Mouse (Mus musculus) ovary, adult 18-20 months (tissue): ENCODE results near the gene Qrich2.
"Not testable (repeated sequence)": the region's sequence is repeated elsewhere in the genome, so short reads cannot be mapped to it uniquely, and the experiment has no call there.

Experiments used
- DNase-seq: peaks from one replicate; pipeline ENCODE4 v3.0.0; 2022; ENCODE audit warnings: low spot score, mixed read lengths

The Qrich2 gene

DNA sequence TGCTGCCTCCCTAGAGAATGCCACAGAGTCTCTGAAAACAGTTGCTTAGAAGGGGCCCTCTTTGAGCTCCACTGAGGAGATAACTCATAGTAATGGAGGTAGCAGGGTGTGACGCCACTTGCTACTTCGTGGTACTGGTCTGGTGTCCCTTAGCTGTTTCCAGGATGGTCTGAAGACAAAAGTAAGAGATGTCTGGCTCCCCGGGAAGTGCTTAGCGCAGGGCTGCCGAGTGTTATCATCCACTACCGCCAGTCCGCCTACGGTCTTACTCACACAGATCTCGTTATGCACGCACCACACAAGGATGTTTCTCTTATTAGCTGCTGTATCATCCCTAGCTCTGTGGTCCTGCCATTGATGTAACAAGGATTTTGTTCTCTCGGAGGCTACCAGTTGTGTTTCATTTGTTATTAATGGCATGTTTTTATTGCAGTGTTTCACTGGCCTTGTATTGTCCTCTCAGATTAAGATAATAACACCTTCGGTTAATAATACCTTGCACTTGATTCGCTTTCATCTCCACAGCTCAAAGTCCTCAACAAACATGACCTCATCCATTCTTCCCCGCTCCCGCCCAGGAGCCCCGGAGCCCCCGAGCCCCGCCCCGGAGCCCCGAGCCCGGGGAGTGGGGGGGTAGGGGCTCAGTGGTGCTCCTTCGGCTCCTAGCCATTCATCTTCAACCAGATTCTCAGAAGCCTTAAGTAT, 35.2 kb downstream of the Qrich2 start:
- no peak for DNase-seq

DNA sequence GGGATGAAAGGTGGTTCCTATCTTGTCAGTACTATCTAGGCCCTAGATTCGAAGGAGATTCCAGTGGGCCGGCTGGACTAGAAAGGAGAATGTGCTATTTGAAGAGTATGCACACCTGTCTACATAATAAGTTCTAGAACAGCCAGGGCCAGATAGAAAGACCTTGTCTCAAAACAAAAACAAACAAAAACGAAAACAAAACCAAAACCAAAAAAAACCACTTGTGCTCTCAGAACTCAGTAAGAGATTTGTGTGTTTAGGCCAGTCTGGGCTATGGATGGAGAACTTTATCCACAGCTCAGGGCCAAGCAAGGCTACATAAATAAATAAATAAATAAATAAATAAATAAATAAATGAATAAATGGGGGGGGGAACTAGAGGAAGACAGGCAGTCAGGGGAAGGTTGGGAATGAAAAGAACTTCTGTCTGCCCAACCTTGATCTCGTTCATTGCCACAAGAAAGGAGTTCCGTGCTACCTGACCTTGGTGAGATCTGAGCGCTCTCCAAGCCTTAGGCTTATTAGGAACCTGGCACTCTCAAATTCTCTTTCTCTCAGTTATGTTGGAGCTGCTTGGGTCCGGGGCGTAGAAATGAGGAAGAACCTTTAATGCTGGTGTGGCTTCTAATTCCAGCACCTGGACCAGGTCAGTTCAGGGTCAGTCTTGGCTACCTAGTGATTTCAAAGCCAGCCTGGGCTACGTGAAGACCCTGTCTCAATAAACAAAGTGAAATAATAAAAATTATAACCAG, 36.0 kb downstream of the Qrich2 start:
- no peak for DNase-seq

DNA sequence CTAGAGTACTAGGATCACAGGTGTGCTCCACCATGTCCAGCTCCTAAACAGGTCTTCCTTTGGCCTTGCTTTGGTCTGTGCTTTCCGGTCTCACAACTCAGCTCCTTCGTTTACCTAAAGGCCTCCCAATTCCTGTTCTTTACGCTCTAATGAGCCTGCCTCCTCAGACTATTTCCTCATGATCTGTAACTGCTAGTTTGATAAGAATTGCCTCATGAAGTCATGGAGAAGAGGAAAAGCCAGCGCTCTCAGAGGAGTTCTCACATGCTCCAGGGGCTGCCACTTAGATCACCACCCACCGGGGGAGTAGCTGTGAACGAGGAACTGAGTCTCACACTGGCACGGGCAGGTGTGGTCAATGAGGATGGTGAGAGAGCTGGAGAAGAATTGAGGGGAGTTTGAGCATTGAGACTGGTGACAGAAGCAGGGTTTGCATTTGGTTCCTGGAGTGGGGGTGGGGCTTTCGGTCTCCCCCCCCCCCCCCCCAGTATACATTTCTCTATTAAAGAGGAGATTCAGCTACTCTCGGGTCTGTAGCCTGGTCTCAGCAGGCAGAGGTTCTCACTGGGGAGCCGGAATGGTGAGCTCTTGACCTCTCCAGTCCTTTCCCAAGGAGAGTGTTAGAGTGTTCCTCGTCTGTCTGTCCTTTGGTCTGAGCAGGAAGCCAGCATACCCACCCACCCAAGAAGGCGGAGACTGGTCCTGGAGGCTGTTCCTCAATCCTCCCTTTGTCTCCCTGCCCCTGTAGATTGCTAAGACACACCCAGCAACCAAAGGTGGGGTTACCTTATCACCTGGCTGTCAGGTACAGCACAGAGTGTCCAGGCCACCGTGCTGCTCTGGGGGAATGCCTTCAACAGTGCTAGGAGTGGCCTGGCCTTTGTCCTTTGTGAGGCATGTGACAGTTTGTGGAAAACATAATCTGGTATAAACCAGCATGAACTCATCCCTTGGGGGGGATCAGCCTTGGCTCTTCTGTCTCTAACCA, 36.9 kb downstream of the Qrich2 start:
- no peak for DNase-seq

DNA sequence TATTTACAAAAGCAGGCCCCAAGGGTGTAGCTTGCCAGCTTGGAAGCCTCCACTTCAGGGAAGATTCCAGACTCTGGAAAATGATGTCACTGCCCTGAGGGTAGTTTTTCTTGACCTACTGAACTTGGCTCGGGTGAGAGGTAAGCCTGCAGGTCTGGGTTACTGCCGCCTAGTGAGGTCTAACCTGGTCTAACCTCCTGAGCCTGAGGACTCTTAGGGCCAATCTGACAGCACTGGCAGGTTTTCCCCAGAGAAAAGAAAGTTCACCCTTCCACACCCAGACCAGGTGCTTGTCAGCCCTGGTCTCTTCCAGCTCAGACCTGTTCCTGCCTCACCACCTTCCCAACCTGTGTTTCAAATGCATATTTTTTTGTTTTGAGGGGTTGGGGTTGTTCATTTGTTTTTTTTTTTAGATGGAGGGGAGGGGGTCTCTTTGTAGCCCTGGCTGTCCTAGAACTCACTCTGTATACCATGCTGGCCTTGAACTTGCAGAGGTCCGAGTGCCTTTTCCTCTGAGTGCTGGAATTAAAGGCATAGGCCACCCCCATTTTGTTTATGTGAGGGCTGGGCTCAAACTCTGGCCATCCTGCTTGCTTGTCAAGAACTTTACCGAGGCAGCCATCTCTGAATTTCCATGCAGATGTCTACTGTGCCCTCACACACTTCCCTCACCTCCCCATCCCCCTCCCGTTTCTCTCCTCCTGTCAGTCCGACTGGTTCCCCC, 39.0 kb downstream of the Qrich2 start:
- no peak for DNase-seq

DNA sequence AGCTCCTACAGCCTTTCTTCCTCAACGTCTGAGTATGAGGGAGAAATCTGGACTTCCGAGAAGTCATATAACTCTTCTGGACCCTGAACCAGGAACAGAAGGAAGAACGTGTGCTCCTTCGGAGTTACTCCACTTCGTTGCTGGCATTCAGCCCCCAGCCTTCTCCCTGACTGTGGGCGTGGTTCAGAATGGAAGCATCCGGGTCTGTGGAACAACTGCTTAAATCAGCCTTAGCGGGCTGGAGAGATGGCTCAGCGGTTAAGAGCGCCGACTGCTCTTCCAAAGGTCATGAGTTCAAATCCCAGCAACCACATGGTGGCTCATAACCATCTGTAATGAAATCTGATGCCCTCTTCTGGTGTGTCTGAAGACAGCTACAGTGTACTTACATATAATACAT, 39.7 kb downstream of the Qrich2 start:
- DNase-seq: not testable (repeated sequence)

DNA sequence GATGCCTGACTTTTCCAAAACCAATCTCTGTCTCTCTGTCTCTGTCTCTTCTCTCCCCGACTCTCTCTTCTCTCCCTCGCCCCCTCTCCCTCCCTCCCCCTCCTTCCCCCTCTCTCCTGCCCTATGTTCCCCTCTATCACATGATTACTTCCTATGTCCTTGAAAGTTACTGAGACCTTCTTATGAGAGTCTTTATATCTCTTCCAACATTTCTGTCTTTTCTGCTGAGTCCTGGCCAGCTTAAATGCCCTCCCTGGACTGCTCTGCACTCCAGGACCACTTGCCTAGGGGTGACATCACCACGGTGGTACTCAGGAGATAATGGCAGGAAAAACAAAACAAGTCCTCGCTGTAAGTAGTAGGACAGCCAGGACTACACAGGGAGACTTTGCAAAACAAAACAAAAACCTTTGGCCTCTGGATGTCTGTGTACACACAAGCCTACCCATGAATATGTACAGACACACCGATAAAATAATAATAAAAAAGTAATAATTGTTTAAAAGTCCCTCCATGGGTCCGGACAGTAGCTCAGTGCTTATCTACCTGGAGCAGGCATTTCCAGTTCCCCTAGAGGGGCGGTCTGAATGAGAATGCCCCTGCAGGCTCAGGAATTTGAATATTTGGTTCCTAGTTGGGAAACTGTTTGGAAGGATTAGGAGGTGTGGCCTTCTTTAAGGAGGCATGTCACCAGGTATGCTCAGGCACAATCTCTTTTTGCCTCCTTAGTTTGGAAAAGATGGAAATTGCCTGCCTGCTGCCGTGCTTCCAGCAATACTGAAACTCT, 41.2 kb downstream of the Qrich2 start:
- no peak for DNase-seq

DNA sequence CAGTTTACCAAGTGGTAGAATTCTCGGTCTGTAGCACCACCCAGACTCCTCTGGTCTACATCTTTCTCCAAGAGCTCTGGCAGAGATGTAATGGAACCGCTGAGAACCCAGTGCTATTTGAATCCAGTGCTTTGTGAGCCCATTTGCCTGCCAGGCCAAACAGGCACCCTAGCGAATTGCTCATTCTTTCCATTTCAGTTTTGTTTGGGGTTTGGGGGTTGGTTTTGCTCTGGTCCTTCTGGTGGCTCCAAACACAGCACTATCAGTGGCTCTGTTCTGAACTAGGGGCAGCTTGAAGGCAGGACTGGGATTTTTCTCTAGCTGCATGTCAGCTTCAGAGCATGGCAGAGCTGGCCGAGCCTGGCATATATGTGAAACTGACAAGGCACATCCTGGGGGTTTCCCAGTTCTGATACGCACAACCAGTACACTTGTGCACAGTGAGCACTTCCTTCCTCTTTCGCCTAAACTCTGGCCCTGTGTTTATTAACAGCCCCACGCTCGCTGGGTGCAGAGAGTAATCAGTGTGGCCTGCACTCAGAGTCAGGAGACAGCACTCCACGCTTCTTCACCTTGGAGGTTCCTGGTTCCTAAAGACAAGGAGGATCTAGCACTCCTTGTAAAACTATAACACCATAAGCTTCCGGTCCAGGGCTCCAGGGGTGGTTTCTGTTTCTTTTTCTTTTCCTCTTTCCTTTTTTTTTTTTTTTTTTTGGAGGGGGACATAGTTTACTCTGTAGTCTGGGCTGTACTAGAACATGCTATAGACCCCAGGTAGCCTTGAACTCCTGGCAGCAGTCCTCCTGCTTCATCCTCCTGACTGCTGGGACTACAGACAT, 42.0 kb downstream of the Qrich2 start:
- DNase-seq: no peak

DNA sequence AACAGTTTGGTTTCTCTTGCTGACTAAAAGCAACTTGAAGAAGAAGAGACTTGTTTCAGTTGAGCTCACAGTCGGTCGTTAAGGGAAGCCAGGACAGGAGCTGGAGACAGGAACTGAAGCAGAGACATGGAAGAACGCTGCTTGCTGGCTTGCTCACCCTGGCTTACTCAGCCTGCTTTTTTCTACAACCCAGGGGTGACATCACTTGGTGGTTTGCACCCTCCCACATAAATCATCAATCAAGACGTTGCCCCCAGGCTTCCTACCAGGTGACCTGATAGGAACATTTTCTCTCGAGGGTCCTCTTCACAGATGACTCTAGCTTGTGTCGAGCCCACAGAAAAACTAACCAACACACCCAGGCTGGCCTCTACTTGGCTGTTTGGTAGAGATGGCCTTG, 42.8 kb downstream of the Qrich2 start:
- no peak for DNase-seq

DNA sequence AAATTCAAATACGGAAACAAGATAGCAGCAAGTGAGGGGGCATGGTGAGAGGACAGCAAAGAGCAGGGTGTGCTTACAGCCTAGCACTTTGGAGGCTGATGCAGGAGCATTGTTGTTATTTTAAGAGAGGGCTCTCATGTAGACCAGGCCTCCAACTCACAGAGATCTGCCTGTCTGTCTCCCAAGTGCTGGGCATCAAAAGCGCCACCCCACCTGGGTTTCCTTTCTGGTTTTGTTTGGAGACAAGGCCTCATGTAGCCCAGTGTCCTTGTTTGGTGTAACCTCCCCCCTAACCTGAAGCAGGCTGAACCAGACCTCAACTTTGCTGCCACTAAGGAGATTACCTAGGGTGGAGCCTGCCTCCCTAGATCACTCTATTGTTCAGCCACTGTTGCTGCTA, 43.5 kb downstream of the Qrich2 start:
- no peak for DNase-seq

DNA sequence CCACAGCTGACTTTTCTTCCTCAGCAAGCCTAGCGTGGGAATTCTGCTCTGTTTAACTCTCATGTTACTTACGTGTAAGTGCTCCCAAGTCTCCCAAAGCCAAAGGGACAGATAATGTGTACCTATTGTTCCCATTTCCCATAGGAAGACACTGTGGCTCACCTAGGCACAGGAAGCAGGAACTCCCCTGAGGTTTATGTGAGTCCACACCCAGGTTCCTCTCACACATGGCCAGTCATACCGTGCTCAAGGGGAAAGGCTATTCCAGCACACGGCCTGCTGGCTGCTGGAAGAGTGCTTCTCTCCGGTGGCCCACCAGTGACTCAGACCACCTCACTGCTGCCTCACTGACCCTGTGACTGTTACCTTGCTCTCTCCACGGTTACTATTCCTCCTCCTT, 44.9 kb downstream of the Qrich2 start:
- DNase-seq: no peak

DNA sequence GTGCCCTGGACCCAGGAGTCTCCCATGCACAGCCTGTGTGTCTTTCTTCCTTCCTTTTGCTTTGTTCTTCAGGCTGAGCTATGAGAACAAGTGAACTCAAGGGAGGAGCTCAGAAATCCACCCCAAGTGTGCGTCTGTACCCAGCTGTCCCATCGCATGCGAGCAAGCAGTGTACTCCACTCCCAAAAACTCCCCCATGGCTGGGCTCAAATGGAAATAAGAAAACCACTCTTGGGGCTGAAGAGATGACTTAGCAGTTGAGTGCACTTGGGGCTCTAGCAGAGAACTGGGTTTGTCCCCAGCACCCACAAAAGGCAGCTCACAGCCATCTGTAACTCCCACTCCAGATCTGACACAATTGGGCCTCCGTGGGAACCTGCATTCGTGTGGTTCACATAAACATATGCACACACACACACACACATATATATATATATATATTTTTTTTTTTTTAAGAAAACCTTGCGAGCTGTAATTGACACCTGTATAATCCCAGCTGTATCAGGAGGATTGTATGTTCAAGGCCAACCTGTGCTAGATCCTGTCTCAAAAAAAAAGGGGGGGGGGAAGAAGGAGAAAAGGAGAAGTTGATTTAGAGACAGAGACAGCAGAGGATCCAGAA, 47.1 kb downstream of the Qrich2 start:
- DNase-seq: no peak

DNA sequence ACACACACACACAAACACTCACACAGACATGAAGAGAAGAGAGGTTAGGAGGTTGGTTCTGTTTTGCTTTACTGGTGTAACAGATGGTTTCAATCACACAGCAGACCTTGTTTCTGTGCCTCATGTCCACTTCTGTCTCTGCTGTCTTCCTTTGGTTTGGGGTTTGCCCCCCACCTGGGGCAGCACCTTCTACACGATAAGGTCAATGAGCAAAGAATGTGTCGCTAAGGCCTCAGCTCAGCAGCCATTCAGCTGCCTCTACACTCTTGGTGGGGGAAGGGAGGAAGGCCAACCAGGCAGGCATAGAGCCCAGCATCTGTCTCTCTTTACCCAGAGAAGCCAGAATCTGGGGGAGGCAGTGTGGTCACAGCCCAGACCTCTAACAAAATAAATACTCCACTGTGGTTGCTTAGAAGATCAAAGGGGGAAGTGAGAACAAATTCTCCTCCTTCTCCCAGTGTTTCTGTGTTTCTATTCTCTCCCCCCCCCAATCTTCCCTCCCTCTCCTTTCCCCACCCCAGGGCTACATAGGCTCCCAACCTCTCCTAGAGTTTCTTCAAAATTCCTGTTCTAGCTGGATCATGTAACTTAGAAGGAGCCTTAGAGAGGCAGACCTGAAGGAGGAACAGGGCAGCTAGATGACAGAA, 47.7 kb downstream of the Qrich2 start:
- DNase-seq: peak; percentile 53

DNA sequence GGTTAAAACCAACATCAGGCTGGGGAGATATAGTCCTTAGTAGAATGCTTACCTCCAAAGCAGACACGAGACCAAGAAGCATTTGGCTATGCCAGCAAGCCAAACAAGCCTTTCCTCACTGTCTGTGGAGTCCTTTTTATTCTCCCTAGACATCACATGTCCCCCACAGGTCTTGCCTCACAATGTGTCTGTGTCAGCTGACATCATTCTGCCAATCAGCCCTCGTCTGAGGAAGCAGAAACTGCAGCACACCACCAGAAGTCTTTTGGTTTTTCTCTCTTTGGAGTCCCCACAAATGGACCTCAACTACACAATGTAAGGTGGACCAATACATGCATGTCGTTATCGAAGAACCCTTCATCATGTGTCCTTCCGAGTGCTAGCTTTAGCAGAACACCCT, 49.0 kb downstream of the Qrich2 start:
- DNase-seq: no peak

DNA sequence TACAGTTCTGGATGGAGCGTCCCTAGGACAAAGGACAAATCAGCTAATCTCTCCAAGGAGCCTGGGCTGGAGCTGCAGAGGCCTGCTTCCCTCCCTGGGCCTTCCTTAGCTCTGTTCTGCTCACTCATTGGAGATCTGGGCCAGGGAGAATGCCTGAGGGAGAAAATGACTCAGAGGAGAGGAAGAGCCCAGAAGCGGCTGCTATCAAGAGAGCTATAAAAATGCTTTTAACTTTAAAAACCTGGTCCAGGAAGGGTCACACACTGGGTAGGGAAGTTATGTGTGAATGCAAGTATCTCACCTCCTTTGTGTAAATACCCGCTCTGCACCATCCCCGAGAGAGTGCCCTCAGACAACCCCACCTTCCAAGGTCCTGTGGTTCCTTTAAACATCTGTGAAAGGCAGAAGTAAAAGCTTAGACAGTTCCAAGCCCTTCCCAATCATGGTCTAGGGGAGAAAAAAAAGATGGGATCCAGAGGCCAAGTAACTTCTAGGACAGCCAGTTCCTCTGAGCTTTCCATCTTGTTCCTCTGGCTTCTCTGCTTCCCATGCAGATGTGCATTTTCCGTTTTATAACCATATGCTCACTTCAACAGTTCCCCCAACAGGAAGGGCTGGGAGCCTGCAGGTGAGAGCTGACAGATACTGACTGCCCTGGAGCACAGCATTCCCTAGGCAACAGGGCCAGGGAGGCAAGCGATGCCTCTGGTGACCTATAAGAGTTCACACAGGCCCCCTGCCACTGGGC, 49.7 kb downstream of the Qrich2 start:
- no peak for DNase-seq

DNA sequence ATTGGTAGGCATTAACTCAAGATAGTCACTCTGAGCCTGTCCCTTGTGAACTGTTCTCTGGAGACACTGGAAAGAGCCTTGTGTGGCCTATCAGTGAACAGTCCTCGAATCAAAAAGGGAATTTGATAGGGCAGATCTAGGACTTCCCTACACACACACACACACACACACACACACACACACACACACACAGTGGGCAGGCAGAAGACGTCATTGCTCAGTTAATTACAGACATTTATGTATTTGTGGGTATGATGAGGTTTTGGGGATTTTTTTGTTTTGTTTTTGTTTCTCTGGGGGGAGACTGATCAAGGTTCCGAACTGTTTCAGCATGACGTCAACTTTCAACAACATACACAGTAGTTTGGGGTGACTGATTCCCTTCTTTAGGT, 52.4 kb downstream of the Qrich2 start:
- no peak for DNase-seq

DNA sequence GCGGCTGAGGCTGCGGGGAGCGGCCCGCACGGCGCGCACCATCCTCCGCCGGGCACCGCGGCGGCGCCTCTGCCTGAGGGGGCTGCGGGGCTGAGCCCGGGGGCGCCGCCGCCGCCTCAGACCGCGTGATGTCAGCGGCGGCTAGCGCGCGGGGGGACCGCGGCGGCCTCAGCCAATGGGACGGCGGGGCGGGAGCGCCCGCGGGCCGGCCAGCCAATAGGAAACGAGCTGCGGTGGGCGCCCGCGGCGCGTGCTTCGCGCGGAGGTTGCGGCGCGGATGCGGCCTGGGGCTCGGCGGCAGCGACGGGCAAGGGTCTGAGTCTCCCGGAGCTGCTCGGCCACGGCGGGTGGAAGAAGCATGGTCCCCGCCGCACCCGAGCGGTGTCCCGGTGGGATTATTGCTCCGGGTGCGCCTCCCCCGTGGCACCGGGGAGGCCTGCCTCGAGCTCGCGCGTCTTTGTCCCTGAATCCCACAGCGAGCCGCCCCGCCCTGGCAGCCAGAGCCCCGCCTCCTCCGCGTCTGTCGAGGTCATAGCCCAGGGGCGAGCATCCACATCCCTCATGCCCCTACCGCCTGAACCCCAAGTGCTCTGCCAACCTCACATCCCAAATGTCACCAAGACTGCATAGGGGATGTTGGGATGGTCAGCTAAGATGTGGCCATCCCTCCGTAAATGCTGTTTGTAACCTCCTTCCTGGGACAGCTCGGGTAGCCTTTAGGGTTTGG, 53.0 kb downstream of the Qrich2 start, which contains the start of gene Rnf157:
Gene Rnf157 (minus strand): TSS at position 129 of the 727 bp plus-strand sequence.
- peak; percentile 62 for DNase-seq

DNA sequence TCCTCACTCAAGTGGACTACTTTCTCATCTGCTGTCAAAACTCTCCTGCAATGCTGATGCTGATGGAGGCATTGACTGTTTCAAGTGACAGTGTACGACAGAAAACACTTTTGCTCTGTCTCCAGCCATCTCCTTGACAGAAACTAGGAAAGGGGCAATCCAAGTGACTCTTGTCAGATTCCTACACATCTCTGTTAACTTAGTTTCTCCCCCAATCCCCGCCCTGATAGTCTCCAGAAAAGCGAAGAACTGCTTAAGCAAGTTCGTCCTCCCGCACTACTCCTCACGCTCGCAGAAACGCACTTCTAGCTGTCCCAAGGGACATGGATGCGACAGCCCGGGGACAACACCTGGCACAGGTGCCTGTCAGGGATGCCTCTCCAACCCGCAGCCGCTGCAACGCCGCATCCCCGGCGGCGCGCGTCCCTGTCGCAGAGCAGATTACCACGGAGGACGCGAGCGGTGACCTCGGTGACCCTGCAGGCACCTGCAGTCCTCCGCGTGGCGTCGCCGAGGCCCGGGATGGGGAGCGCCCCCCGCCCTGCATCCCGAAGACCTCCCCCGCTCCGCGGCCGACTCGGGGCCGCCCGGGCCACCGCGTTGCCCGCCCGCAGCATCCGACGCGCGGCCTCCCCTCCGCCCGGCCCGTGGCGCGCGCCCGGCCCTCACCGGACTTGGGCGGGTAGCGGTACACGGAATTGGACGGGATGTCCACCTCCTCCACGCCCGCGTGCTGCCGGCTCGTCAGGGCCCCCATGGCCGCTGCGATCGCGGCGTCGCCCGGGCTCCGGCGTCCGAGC, 53.8 kb downstream of the Qrich2 start:
- no peak for DNase-seq
